Mouse (Mus musculus) hindbrain, embryonic 14.5 days (tissue): ENCODE data around the gene Hoxa5. TPM values are rescaled to one million over a fixed set of nuclear protein-coding genes. Genes with fewer than 3 reads are reported as not detected.

Experiments
- ATAC-seq: fragments of 200-750 bp; cut with Nextera tagmentation; 2 replicates; pipeline ENCODE4 v1.8.0; 2017; ENCODE audit warnings: moderate number of reproducible peaks, mild to moderate bottlenecking, moderate TSS enrichment, moderate library complexity; ENCODE audit not compliant: low FRiP score
- DNase-seq: peaks from one replicate; pipeline ENCODE4 v3.0.0-alpha.2; 2015; ENCODE audit warnings: low spot score
- H3K27ac ChIP-seq: fragments of 300-500 bp; sonication (generic); 2 replicates; pipeline ENCODE4 v1.5.1; 2014; ENCODE audit warnings: mild to moderate bottlenecking, moderate library complexity
- H3K27me3 ChIP-seq: fragments of 300-500 bp; sonication (generic); 2 replicates; pipeline ENCODE4 v1.6.1; 2014; ENCODE audit warnings: mild to moderate bottlenecking, low read length, mixed read lengths; ENCODE audit not compliant: control insufficient read depth, insufficient read depth
- H3K36me3 ChIP-seq: fragments of 300-500 bp; sonication (generic); replicated peaks from 2 replicates; pipeline ENCODE4 v1.6.1; 2014; ENCODE audit not compliant: control insufficient read depth, insufficient read depth
- H3K4me1 ChIP-seq: fragments of 300-500 bp; sonication (generic); replicated peaks from 2 replicates; pipeline ENCODE4 v1.6.1; 2014; ENCODE audit warnings: antibody characterized with exemption, low read length, mixed read lengths; ENCODE audit not compliant: control insufficient read depth, insufficient read depth
- H3K4me2 ChIP-seq: fragments of 300-500 bp; sonication (generic); replicated peaks from 2 replicates; pipeline ENCODE4 v1.6.1; 2014; ENCODE audit warnings: mild to moderate bottlenecking, moderate library complexity
- H3K4me3 ChIP-seq: fragments of 300-500 bp; sonication (generic); replicated peaks from 2 replicates; pipeline ENCODE4 v1.5.1; 2014; ENCODE audit warnings: mild to moderate bottlenecking, low read length
- H3K9ac ChIP-seq: fragments of 300-500 bp; sonication (generic); 2 replicates; pipeline ENCODE4 v1.6.1; 2014
- H3K9me3 ChIP-seq: fragments of 300-500 bp; sonication (generic); 2 replicates; pipeline ENCODE4 v1.6.1; 2016; ENCODE audit warnings: low read length; ENCODE audit not compliant: control insufficient read depth
- WGBS: fragments of 180-500 bp; shearing (Covaris S2); extraction: QIAGEN DNeasy Blood & Tissue Kit; methylation state at CpG from one replicate; pipeline ENCODE4 v1.1.7; 2014; 5-methylcytosine and 5-hydroxymethylcytosine counted together
- polyA plus RNA-seq: library from polyadenylated mRNA; unstranded; fragments of >200 nt; fragmentation: Nextera tagmentation; extraction: Ambion mirVana; gene quantifications from 2 replicates; pipeline ENCODE4 v1.2.1, GENCODE M21; 2014

Gene Hoxa5
- polyA plus RNA-seq, result 175 and 180 TPM in 2 replicates

DNA sequence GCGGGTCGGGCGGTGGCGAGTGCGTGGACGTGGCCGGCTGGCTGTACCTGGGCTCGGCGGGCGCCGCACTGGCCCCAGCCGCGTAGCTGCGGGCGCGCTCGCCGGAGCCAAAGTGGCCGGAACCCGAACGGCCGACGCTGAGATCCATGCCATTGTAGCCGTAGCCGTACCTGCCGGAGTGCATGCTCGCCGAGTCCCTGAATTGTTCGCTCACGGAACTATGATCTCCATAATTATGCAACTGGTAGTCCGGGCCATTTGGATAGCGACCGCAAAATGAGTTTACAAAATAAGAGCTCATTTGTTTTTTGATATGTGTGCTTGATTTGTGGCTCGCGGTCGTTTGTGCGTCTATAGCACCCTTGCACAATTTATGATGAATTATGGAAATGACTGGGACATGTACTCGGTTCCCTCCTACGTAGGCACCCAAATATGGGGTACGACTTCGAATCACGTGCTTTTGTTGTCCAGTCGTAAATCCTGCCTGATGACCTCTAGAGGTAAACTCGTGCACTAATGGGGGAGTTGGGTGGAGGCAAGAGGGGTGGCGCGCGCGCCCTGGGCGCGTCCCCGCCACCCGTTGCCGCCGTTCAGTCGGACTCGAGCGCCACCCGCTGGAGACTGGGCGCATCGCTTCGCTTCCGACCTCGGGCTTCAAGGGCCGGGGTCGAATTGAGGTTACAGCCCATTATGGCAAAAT, at the start of gene Hoxa5:
Gene Hoxa5 (minus strand): TSS at position 538 of the 703 bp plus-strand sequence.
- Histone ChIP-seq H3K4me2 (peak within 1 kb of the TSS; percentile 81), H3K9me3 (no peaks in the 10 kb centered on the region), H3K27ac (peak within 1 kb of the TSS; percentile 88), H3K9ac (peak within 1 kb of the TSS; percentile 61), H3K4me3 (peak within 1 kb of the TSS; percentile 50), H3K27me3 (peaks cover 90% of the 10 kb centered on the region), H3K4me1 (no peaks in the 10 kb centered on the region), H3K36me3 (no peaks in the 10 kb centered on the region)
- WGBS, result under 1% methylated on average over 65 of the region's 65 CpGs
- DNase-seq (peak; percentile 76), ATAC-seq (peak; percentile 82)

DNA sequence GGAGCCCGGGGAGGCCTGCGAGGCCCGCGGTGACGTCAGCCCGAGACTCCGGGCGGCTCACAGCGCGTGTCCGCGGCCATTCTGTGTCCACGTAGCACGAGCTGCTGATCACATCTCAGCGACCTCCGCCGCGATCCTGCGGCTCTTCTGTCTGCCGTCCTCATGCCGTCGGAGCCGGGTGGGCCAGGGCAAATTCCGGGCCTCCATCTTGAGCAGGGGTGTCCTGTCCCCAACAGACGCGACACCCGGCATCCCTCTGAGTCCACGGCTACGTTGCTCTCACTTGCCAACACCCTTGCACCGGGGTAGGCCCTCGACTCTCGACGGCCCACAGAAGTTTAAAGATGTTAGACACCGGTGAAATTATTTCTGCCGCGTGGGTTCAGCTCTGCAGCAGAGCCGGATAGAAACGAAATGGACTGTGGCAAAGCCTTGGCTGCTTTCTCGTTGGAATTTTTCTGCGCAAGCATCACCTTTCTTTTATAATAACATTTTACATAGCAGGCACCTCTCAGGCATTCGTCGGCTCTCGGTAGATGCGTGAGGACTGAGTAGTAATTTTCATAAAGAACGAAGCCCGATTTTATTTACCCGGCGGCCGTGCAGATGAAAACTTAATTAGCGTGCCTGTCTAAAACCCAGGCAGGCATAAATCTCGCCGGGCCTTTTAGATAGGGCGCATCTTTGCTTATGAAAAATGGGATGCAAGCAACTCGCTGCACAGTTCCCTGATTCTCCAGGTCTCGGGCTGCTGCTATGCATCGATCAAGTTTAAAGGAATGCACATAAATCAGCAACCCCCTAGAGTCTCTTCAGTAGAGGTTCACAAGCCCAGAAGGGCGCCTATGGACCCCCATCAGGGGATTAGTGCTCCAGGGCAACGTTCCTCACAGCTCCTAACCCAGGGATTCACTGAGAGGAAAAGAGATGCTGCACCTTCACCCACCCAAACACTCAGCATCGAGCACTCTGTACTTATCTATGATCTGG, 49.4 kb upstream of the Hoxa5 start:
- no peak for ATAC-seq
- no peaks in the 10 kb centered on the region for H3K4me1 ChIP-seq
- no peak for DNase-seq
- peaks cover 98% of the 10 kb centered on the region for H3K27me3 ChIP-seq
- no peak overlapping the region for H3K27ac ChIP-seq
- H3K9ac ChIP-seq, result no peak overlapping the region
- no peaks in the 10 kb centered on the region for H3K36me3 ChIP-seq
- 1% methylated on average over 59 of the region's 59 CpGs for WGBS
- H3K4me3 ChIP-seq, result no peak overlapping the region
- no peaks in the 10 kb centered on the region for H3K9me3 ChIP-seq
- H3K4me2 ChIP-seq, result no peak overlapping the region

DNA sequence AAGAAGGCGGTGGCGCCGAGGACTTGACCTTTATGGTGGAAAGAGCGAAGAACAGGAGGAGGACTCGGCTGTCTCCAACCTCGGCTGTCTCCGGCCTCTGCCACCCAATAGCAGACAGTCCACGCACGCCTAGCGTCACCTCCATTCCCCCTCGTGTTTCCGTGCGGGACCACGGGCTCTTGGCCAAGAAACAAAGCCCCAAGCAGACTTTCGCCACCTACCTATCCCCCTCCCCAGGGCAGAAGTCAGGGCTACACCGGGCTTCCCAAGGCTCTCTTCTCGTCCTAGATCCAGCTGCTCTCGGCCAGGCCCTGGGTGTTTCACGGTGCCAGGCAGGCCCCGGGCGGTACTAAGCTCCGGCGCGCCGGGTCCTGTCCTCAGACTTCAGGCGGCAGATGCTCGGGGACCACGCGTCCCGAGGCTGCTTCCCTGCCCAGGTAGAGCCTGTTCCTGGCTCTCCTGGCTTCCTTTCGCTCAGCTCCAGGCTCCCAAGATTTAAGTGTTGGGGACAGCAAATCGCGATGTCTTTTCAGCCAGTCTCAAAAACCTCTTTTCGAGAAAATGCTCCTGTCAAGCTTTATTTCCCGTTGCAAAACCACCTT, 48.5 kb upstream of the Hoxa5 start:
- Histone ChIP-seq H3K4me3 (no peak overlapping the region), H3K4me1 (no peaks in the 10 kb centered on the region), H3K27ac (no peak overlapping the region), H3K9me3 (no peaks in the 10 kb centered on the region), H3K36me3 (no peaks in the 10 kb centered on the region), H3K27me3 (peaks cover 98% of the 10 kb centered on the region), H3K4me2 (no peak overlapping the region), H3K9ac (no peak overlapping the region)
- ATAC-seq, result no peak
- DNase-seq, result no peak
- WGBS, result 2% methylated on average over 35 of the region's 35 CpGs

DNA sequence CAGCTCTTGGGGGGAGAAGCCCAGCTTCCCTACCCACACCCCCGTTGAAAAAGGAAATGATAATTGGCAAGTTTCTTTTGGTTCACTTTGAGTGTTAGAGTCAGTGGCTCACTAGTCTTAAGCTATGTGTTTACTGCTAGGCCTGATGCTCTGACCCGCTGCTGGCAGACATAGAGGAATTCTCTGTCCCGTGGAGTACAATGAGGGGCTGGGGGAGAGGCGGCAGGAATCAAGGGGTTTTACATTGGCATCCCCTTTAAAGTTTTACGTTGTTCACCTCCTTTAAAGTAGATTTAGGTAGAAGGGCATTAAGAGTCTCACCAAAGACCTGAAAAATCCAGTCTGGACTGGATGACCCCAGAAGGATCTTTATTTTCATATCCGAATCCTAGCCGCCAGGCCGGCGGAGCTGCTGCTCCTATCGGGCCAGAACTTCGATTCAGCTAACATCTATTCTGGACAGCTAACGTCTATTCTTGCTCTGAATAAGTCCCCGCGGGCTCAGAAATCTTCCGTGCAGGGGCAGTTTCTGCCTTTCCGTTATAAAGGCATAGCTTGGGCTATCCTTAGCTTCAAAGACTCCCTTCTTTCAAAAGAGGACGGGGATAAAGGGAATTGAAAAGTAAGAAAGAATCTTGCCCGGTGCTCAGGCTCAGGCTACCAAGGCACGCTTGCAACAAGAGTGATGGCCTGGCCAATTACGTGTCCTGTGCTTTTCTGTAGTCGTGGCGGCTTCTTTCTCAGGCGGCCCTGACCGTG, 47.8 kb upstream of the Hoxa5 start:
- DNase-seq, result no peak
- no peak for ATAC-seq
- Histone ChIP-seq H3K4me1 (no peaks in the 10 kb centered on the region), H3K27ac (no peak overlapping the region), H3K4me2 (no peak overlapping the region), H3K9me3 (no peaks in the 10 kb centered on the region), H3K27me3 (peaks cover 98% of the 10 kb centered on the region), H3K9ac (no peak overlapping the region), H3K4me3 (no peak overlapping the region), H3K36me3 (no peaks in the 10 kb centered on the region)
- under 1% methylated on average over 24 of the region's 24 CpGs for WGBS

DNA sequence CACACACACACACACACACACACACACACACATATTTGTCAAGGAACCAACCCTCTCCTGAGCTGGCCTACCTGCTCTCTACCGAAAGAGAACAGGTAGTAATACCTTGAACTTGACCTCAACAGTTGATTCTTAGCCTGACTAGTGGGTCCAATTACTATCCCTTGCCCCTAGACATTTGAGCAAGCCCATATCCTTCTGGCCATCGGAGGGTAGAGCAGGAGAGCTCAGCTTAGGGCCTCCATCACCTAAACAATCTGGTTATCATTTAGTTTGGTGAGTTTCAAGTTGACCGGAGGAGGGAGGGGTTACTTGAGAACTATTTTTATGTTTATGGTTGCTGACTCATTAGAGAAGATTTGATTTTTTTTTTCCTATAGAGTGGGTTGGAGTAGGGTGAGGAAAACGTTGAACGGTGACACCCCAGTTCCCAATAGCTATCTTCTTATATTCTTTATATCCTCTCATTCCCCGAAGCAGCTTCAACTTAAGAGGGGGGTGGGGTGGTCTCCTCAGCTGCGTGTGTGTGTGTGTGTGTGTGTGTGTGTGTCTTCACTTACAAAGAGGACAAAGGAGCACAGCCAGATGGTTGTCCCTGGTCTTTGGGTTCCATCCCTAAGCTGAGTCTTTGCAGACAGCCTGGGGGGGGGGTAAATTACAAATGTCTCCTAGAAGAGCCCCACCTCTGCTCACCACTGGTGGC, 46.9 kb upstream of the Hoxa5 start:
- DNase-seq (no peak), ATAC-seq (no peak)
- no peaks in the 10 kb centered on the region for H3K4me1 ChIP-seq
- no peak overlapping the region for H3K4me3 ChIP-seq
- H3K27ac ChIP-seq, result no peak overlapping the region
- H3K36me3 ChIP-seq, result no peaks in the 10 kb centered on the region
- H3K9ac ChIP-seq, result no peak overlapping the region
- H3K9me3 ChIP-seq, result no peaks in the 10 kb centered on the region
- WGBS, result 10% methylated on average over 7 of the region's 7 CpGs
- H3K27me3 ChIP-seq, result peaks cover 98% of the 10 kb centered on the region
- no peak overlapping the region for H3K4me2 ChIP-seq

DNA sequence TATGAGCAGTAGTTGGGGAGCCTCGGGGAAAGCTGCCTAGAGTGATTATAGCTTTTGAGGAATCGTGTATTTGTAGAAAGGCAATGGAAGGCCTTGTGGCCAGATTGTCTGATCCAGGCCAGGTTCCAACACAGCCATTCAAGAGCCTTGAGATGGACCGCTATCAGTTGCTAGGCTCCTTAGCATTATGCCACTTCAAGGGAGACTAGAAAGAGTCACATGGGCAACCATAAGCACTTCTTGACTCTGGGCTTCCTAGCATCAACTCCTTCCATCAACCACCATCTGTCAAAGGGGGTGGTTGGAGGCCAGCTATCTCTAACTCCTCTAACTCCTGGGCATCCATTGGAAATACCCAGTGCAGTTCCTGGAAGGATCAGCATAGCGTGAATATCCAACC, 45.4 kb upstream of the Hoxa5 start:
- Histone ChIP-seq H3K4me1 (no peaks in the 10 kb centered on the region), H3K9ac (no peak overlapping the region), H3K4me2 (no peak overlapping the region), H3K4me3 (no peak overlapping the region), H3K27ac (no peak overlapping the region), H3K27me3 (peaks cover 99% of the 10 kb centered on the region), H3K9me3 (no peaks in the 10 kb centered on the region), H3K36me3 (no peaks in the 10 kb centered on the region)
- ATAC-seq (no peak), DNase-seq (no peak)
- 0% methylated on average over 4 of the region's 4 CpGs for WGBS

DNA sequence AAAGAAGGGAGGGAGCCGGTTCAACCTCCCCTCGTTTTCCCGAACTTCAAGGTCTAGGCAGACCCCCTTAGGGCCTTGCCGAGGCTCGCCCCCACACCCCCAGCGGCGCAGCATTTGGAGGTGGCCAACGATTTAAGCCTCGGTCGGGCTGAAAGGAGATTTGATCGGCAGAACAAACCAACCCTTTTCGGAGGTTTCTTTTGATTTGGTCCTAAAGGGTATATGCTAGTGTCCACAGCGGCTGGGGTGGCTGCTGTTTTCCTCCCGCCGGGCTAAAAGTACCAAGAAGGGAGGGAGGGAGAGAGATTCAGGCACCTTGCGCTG, 45.0 kb upstream of the Hoxa5 start:
- no peak overlapping the region for H3K27ac ChIP-seq
- no peaks in the 10 kb centered on the region for H3K4me1 ChIP-seq
- 0% methylated on average over 16 of the region's 16 CpGs for WGBS
- H3K4me2 ChIP-seq, result no peak overlapping the region
- peaks cover 100% of the 10 kb centered on the region for H3K27me3 ChIP-seq
- no peak overlapping the region for H3K4me3 ChIP-seq
- H3K9ac ChIP-seq, result no peak overlapping the region
- DNase-seq (no peak), ATAC-seq (no peak)
- H3K9me3 ChIP-seq, result no peaks in the 10 kb centered on the region
- no peaks in the 10 kb centered on the region for H3K36me3 ChIP-seq

DNA sequence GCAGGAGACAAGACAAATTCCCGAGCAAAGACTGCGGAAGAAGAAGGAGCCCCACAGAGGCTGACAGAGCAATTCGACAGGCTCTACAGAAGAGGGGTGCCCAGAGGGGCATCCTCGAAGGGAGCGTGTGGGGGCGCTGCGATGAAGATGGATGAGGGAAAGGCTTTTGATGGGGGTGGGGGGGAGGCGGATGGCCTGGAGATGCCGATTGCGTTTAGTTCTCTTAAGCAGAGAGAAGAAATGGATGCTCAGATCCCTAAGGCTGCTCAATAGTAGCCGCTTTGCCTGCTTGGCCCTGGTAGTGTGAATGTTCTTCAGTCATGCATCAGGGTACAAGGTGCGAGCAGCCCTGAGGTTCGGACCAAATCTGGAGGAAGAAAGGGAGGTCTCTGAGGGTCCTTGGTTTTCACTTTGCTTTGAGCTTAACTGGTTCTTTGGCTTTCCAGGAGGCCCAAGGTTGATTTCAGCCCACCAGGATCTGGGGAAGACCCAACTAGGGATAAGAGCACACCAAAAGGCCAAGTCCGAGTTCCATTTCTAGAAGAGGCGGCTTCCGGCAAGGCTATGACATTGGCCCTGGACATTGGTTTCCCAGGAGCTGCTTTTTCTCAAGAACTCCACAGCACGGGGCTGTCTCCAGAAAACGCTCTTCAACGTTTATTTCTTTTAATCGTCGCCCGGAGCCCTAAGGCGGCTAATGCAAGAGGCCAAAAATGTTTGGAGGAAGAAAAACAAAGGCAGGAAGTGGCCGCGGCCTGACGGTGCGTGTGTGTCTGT, 44.4 kb upstream of the Hoxa5 start:
- DNase-seq (no peak), ATAC-seq (no peak)
- Histone ChIP-seq H3K9ac (no peak overlapping the region), H3K4me1 (no peaks in the 10 kb centered on the region), H3K9me3 (no peaks in the 10 kb centered on the region), H3K4me3 (no peak overlapping the region), H3K36me3 (no peaks in the 10 kb centered on the region), H3K4me2 (no peak overlapping the region), H3K27me3 (peaks cover 100% of the 10 kb centered on the region), H3K27ac (no peak overlapping the region)
- WGBS, result 1% methylated on average over 27 of the region's 27 CpGs
